13 mouse cellular contexts compared by ENCODE assay signal in genomic region chr12:69977376-69977998, GRCm38 (mm10). TPM values are rescaled to one million over a fixed set of nuclear protein-coding genes. Genes with fewer than 3 reads are reported as not detected.
A peak's percentile ranks its signal among the peaks of the same experiment; 100 is the strongest.
DNase-seq lines count a peak whose midpoint lies in the region; ATAC-seq and TF ChIP-seq lines count a peak whose summit lies in the region.
"Had no signal": no experiment of that assay in that cellular context is flagged by ENCODE, and none has a peak within 500 bp of the region (broad histone marks: within the 10 kb centered on the region; RNA-seq: fewer than 3 reads in every experiment).

No protein-coding gene starts in this region.

- TF ChIP-seq POLR2A in bone marrow, adult 2 months (IDR thresholded peaks at IDR 0.05; ENCODE audit: borderline replicate concordance, control insufficient read depth, low read depth, low read length) = no peak

- 60% methylated on average over 9 of the region's 9 CpGs for WGBS in heart, embryonic 16.5 days
- WGBS in bone marrow, adult 2 months = 55% methylated on average over 9 of the region's 9 CpGs

- H3K9me3 ChIP-seq in heart, embryonic 16.5 days (replicated peaks; ENCODE audit: control insufficient read depth, low read length) = no peaks in the 10 kb centered on the region
- H3K9me3 ChIP-seq: liver, embryonic 15.5 days; midbrain, embryonic 15.5 days had no signal

- peak overlapping the region; percentile 35; the same call in 1 of the 2 replicates for H3K27ac ChIP-seq in heart, embryonic 16.5 days (ENCODE audit: low read length)
- peak overlapping the region; percentile 31; the same call in 1 of the 2 replicates for H3K27ac ChIP-seq in bone marrow, adult 2 months (ENCODE audit: control insufficient read depth, insufficient read depth, low read depth, low read length, poor library complexity)
- H3K27ac ChIP-seq: liver, embryonic 15.5 days; midbrain, embryonic 15.5 days had no signal

- H3K4me2 ChIP-seq in heart, embryonic 16.5 days (ENCODE audit: low read depth, low read length) = no peak overlapping the region
- H3K4me2 ChIP-seq: liver, embryonic 15.5 days; midbrain, embryonic 15.5 days had no signal

- no peaks in the 10 kb centered on the region for H3K27me3 ChIP-seq in heart, embryonic 16.5 days (ENCODE audit: control insufficient read depth, insufficient read depth, low read length)
- H3K27me3 ChIP-seq: liver, embryonic 15.5 days; midbrain, embryonic 15.5 days had no signal

- H3K4me1 ChIP-seq in heart, embryonic 16.5 days (ENCODE audit: control insufficient read depth, insufficient read depth, low read length) = peaks cover 10% of the 10 kb centered on the region
- no peaks in the 10 kb centered on the region; the same call in 1 of the 2 replicates for H3K4me1 ChIP-seq in bone marrow, adult 2 months (ENCODE audit: control insufficient read depth, insufficient read depth, low read length)

- TF ChIP-seq CTCF in bone marrow, adult 2 months (IDR thresholded peaks at IDR 0.05; ENCODE audit: control insufficient read depth, insufficient read depth, low read length) = no peak

- H3K4me3 ChIP-seq in heart, embryonic 16.5 days (ENCODE audit: low read length) = no peak overlapping the region
- H3K4me3 ChIP-seq in bone marrow, adult 2 months (replicated peaks; ENCODE audit: control insufficient read depth, low read depth, low read length) = no peak overlapping the region
- H3K4me3 ChIP-seq: erythroblast, embryonic 14.5 days; liver, embryonic 15.5 days; midbrain, embryonic 15.5 days had no signal

- ATAC-seq in heart, embryonic 16.5 days (replicated peaks; ENCODE audit: extremely low read depth, insufficient read depth, low FRiP score) = no peak
- ATAC-seq in activated CD4-positive, CD25-positive, alpha-beta regulatory T cell, adult 4 months = no peak
- ATAC-seq: midbrain, embryonic 15.5 days had no signal

- no peak for DNase-seq in heart, adult 11 months
- DNase-seq in A20 (ENCODE audit: low read depth, low spot score) = peak; percentile 89
- peak; percentile 46 for DNase-seq in kidney, postnatal 10 days
- DNase-seq in left cerebral cortex, postnatal 36 days (ENCODE audit: low spot score in 2 of 2) = no peak
- no peak for DNase-seq in frontal cortex, adult 2 months (ENCODE audit: extremely low spot score in 1 of 2, low spot score in 1 of 2)
- DNase-seq: spleen, adult 18-20 months; thymus, postnatal 25 days had no signal

- peaks cover 12% of the 10 kb centered on the region; the same call in 1 of the 2 replicates for H3K36me3 ChIP-seq in heart, embryonic 16.5 days (ENCODE audit: control insufficient read depth, insufficient read depth)
- H3K36me3 ChIP-seq: midbrain, embryonic 15.5 days had no signal

- H3K9ac ChIP-seq in heart, embryonic 16.5 days (ENCODE audit: low read length) = no peak overlapping the region
- H3K9ac ChIP-seq: liver, embryonic 15.5 days; midbrain, embryonic 15.5 days had no signal

- intact Hi-C loops in left cerebral cortex, postnatal 36 days (cut with DNase I) = no loop called here

RNA-seq across cellular contexts. Expression of gene Sav1, which starts 9.3 kb away (rescaled TPM):
- polyA plus RNA-seq in heart, embryonic 16.5 days (2015; fragmentation: Nextera tagmentation; extraction: Ambion mirVana) = 1.8 and 4.4 TPM in 2 replicates
- polyA plus RNA-seq in bone marrow, adult 2 months (2011; ENCODE audit: insufficient read depth, insufficient read length, low replicate concordance, missing spikeins) = 22.9 and 28.9 TPM in 2 replicates
- 10 to 100 TPM; 18.8 to 22.2 TPM for total RNA-seq in left cerebral cortex, postnatal 36 days (2021)
- polyA plus RNA-seq in frontal cortex, adult 2 months (2012; rRNA removed) = 20.4 and 22.2 TPM in 2 replicates
- polyA plus RNA-seq in activated CD4-positive, CD25-positive, alpha-beta regulatory T cell, adult 4 months (2017; shearing (Covaris generic)) = 1 to 10 TPM; 3.0 to 3.7 TPM

Comparison
In these comparisons a context has a peak if more than half of its experiments do, and no peak if none do; other contexts are left out.
1. DNase-seq: peak in A20 (single experiment) and kidney, postnatal 10 days (single experiment); none in heart, adult 11 months (single experiment), left cerebral cortex, postnatal 36 days (0 of 2) and frontal cortex, adult 2 months (0 of 2).